Mouse (Mus musculus) erythroblast, embryonic 14.5 days (primary cell): ENCODE results near the gene Ost4.

Source experiments
- GATA1 ChIP-seq: IDR thresholded peaks from 2 replicates; pipeline ENCODE4 v1.6.1; 2012; ENCODE audit warnings: low read length, inconsistent platforms, mixed read lengths
- TAL1 ChIP-seq: IDR thresholded peaks from 3 replicates; pipeline ENCODE4 v1.6.1; 2012; ENCODE audit warnings: low read length, inconsistent platforms, mixed read lengths

DNA sequence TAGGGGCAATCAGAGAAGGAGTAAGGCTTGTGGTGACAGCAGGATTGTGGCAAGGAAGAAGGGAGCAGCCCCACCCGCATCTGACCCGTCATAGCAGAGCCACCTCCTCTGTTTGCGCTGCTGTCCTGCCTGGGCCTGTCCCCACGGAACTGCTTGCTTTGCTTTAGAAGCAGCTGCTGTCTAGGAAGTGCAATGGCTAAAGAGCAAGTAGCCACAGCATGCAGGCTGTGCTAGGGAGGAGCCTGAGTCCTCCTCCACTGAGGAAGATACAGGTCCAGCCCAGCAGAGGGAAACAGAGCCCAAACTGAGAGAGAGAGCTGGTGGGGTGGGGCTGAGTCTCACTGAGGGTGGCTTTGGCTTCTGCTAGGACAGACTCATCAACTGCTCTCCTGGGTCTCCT is 43.7 kb downstream of the Ost4 start:
- TF ChIP-seq GATA1, result no peak
- no peak for TF ChIP-seq TAL1
